Mouse (Mus musculus): ENCODE measurements around the gene Cdc42bpa. TPM values are rescaled to one million over a fixed set of nuclear protein-coding genes. Genes with fewer than 3 reads are reported as not detected.

Gene Cdc42bpa
- total and polyA plus RNA-seq, 2 experiments from 2014 or later, result 8.3 to 25.8 TPM

GRCm38 (mm10) chr1:179940071-179940786 is 20.0 kb upstream of the Cdc42bpa start:
- WGBS, result 42% methylated on average over 23 of the region's 23 CpGs
- no peak for TF ChIP-seq EP300 (IDR thresholded peaks at IDR 0.05; ENCODE audit: low read depth)
- no peak for TF ChIP-seq CTCF (IDR thresholded peaks at IDR 0.05; ENCODE audit: low read depth)
- H3K9me3 ChIP-seq (replicated peaks; ENCODE audit: control insufficient read depth, low read length), result no peaks in the 10 kb centered on the region
- H3K4me1 ChIP-seq (ENCODE audit: control insufficient read depth, insufficient read depth), result no peaks in the 10 kb centered on the region
- H3K9ac ChIP-seq (replicated peaks; ENCODE audit: low read depth, low read length), result no peak overlapping the region; the same call in 1 of the 2 replicates
- no peak overlapping the region for H3K27ac ChIP-seq (ENCODE audit: low read depth)
- H3K27me3 ChIP-seq (ENCODE audit: control insufficient read depth, insufficient read depth, low read length), result no peaks in the 10 kb centered on the region
- DNase-seq (ENCODE audit: low spot score) (no peak), ATAC-seq (ENCODE audit: insufficient read depth, low read depth) (no peak)
- no peaks in the 10 kb centered on the region for H3K36me3 ChIP-seq (replicated peaks; ENCODE audit: control insufficient read depth, insufficient read depth, low read length)
- no peak overlapping the region for H3K4me3 ChIP-seq (ENCODE audit: low read depth, low read length)
- H3K4me2 ChIP-seq (ENCODE audit: low read depth, low read length), result 0 out of 2 replicates have a peak overlapping the region, but pooled peaks have one; percentile 3

- ATAC-seq (ENCODE audit: insufficient read depth, low read depth) (no peak), DNase-seq (ENCODE audit: low spot score) (no peak)
- 85% methylated on average over 14 of the region's 14 CpGs for WGBS
- H3K27ac ChIP-seq (ENCODE audit: low read depth), result no peak overlapping the region
- TF ChIP-seq EP300 (IDR thresholded peaks at IDR 0.05; ENCODE audit: low read depth) (no peak), CTCF (IDR thresholded peaks at IDR 0.05; ENCODE audit: low read depth) (no peak)
- no peaks in the 10 kb centered on the region for H3K27me3 ChIP-seq (ENCODE audit: control insufficient read depth, insufficient read depth, low read length)
- H3K36me3 ChIP-seq (replicated peaks; ENCODE audit: control insufficient read depth, insufficient read depth, low read length), result no peaks in the 10 kb centered on the region
- H3K4me3 ChIP-seq (ENCODE audit: low read depth, low read length), result no peak overlapping the region
- no peaks in the 10 kb centered on the region for H3K4me1 ChIP-seq (ENCODE audit: control insufficient read depth, insufficient read depth)
- no peak overlapping the region for H3K4me2 ChIP-seq (ENCODE audit: low read depth, low read length)
- H3K9ac ChIP-seq (replicated peaks; ENCODE audit: low read depth, low read length), result no peak overlapping the region
- H3K9me3 ChIP-seq (replicated peaks; ENCODE audit: control insufficient read depth, low read length), result no peaks in the 10 kb centered on the region
Observed at GRCm38 (mm10) chr1:179940787-179941352, 19.4 kb upstream of the Cdc42bpa start.

GRCm38 (mm10) chr1:179945017-179945416 is 15.3 kb upstream of the Cdc42bpa start:
- DNase-seq (ENCODE audit: low spot score), result no peak
- no peak overlapping the region for H3K27ac ChIP-seq (ENCODE audit: low read depth)
- no peak overlapping the region for H3K9ac ChIP-seq (replicated peaks; ENCODE audit: low read depth, low read length)
- no peaks in the 10 kb centered on the region for H3K4me1 ChIP-seq (ENCODE audit: control insufficient read depth, insufficient read depth)
- H3K27me3 ChIP-seq (ENCODE audit: control insufficient read depth, insufficient read depth, low read length), result no peaks in the 10 kb centered on the region
- no peak for ATAC-seq (ENCODE audit: insufficient read depth, low read depth)
- 82% methylated on average over 10 of the region's 10 CpGs for WGBS
- H3K9me3 ChIP-seq (replicated peaks; ENCODE audit: control insufficient read depth, low read length), result no peaks in the 10 kb centered on the region
- TF ChIP-seq CTCF (IDR thresholded peaks at IDR 0.05; ENCODE audit: low read depth), result no peak
- TF ChIP-seq EP300 (IDR thresholded peaks at IDR 0.05; ENCODE audit: low read depth), result no peak
- H3K36me3 ChIP-seq (replicated peaks; ENCODE audit: control insufficient read depth, insufficient read depth, low read length), result no peaks in the 10 kb centered on the region
- H3K4me2 ChIP-seq (ENCODE audit: low read depth, low read length), result no peak overlapping the region
- no peak overlapping the region for H3K4me3 ChIP-seq (ENCODE audit: low read depth, low read length)

DNA sequence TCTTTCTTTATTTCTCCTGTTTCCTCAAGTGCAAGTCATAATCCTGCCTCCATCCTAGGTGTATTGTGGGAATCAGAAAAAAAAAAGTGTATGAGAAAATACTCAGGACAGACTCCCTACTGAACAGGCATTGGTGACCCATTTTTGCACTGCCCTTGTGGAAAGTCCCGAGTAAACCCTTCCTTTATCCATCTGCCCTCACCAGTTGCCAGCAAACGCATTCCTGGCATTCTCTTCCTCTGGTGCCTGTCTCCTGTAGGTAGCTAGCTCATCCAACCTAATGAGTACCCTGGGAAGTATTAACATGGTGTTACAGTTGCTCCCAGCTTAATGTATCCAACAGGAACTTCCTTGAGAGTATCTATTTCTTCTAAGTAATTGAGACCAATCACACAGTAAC is 13.7 kb upstream of the Cdc42bpa start:
- no peak for ATAC-seq (ENCODE audit: insufficient read depth, low read depth)
- WGBS, result 13% methylated on average over 2 of the region's 2 CpGs

GRCm38 (mm10) chr1:179947653-179948052 is 12.6 kb upstream of the Cdc42bpa start:
- H3K4me2 ChIP-seq (ENCODE audit: low read depth, low read length), result no peak overlapping the region
- H3K36me3 ChIP-seq (replicated peaks; ENCODE audit: control insufficient read depth, insufficient read depth, low read length), result no peaks in the 10 kb centered on the region
- H3K4me3 ChIP-seq (ENCODE audit: low read depth, low read length), result no peak overlapping the region
- no peak overlapping the region for H3K9ac ChIP-seq (replicated peaks; ENCODE audit: low read depth, low read length)
- no peaks in the 10 kb centered on the region for H3K9me3 ChIP-seq (replicated peaks; ENCODE audit: control insufficient read depth, low read length)
- H3K27me3 ChIP-seq (ENCODE audit: control insufficient read depth, insufficient read depth, low read length), result no peaks in the 10 kb centered on the region
- no peak for TF ChIP-seq CTCF (IDR thresholded peaks at IDR 0.05; ENCODE audit: low read depth)
- TF ChIP-seq EP300 (IDR thresholded peaks at IDR 0.05; ENCODE audit: low read depth), result no peak
- 91% methylated on average over 2 of the region's 2 CpGs for WGBS
- no peak overlapping the region for H3K27ac ChIP-seq (ENCODE audit: low read depth)
- ATAC-seq (ENCODE audit: insufficient read depth, low read depth) (no peak), DNase-seq (ENCODE audit: low spot score) (no peak)
- H3K4me1 ChIP-seq (ENCODE audit: control insufficient read depth, insufficient read depth), result no peaks in the 10 kb centered on the region

More for the DNA sequence above, 13.7 kb upstream of the Cdc42bpa start:
- Histone ChIP-seq H3K4me2 (ENCODE audit: low read depth, low read length) (no peak overlapping the region), H3K27ac (ENCODE audit: low read depth) (no peak overlapping the region), H3K9me3 (replicated peaks; ENCODE audit: control insufficient read depth, low read length) (no peaks in the 10 kb centered on the region), H3K9ac (replicated peaks; ENCODE audit: low read depth, low read length) (no peak overlapping the region), H3K36me3 (replicated peaks; ENCODE audit: control insufficient read depth, insufficient read depth, low read length) (no peaks in the 10 kb centered on the region), H3K4me1 (ENCODE audit: control insufficient read depth, insufficient read depth) (no peaks in the 10 kb centered on the region), H3K4me3 (ENCODE audit: low read depth, low read length) (no peak overlapping the region), H3K27me3 (ENCODE audit: control insufficient read depth, insufficient read depth, low read length) (no peaks in the 10 kb centered on the region)
- no peak for TF ChIP-seq CTCF (IDR thresholded peaks at IDR 0.05; ENCODE audit: low read depth)
- no peak for TF ChIP-seq EP300 (IDR thresholded peaks at IDR 0.05; ENCODE audit: low read depth)
- no peak for DNase-seq (ENCODE audit: low spot score)
